Mouse (Mus musculus) liver, embryonic 12.5 days (tissue): ENCODE results near the gene Plekhg5. TPM values are rescaled to one million over a fixed set of nuclear protein-coding genes. Genes with fewer than 3 reads are reported as not detected.

Experiments used
- ATAC-seq: fragments of 200-750 bp; cut with Nextera tagmentation; 2 replicates; pipeline ENCODE4 v1.8.0; 2017; ENCODE audit warnings: moderate number of reproducible peaks, mild to moderate bottlenecking, moderate library complexity
- H3K27ac ChIP-seq: fragments of 300-500 bp; sonication (generic); 2 replicates; pipeline ENCODE4 v1.5.1; 2016; ENCODE audit warnings: mild to moderate bottlenecking
- H3K27me3 ChIP-seq: fragments of 300-500 bp; sonication (generic); replicated peaks from 2 replicates; pipeline ENCODE4 v1.6.1; 2016; ENCODE audit warnings: mild to moderate bottlenecking, moderate library complexity
- H3K36me3 ChIP-seq: fragments of 300-500 bp; sonication (generic); 2 replicates; pipeline ENCODE4 v1.6.1; 2016; ENCODE audit warnings: mild to moderate bottlenecking, moderate library complexity
- H3K4me1 ChIP-seq: fragments of 300-500 bp; sonication (generic); 2 replicates; pipeline ENCODE4 v1.6.1; 2016
- H3K4me2 ChIP-seq: fragments of 300-500 bp; sonication (generic); 2 replicates; pipeline ENCODE4 v1.6.1; 2016; ENCODE audit warnings: mild to moderate bottlenecking, moderate library complexity
- H3K4me3 ChIP-seq: fragments of 300-500 bp; sonication (generic); 2 replicates; pipeline ENCODE4 v1.5.1; 2016; ENCODE audit warnings: mild to moderate bottlenecking, moderate library complexity
- H3K9ac ChIP-seq: fragments of 300-500 bp; sonication (generic); 2 replicates; pipeline ENCODE4 v1.6.1; 2016; ENCODE audit warnings: mild to moderate bottlenecking, moderate library complexity
- H3K9me3 ChIP-seq: fragments of 300-500 bp; sonication (generic); replicated peaks from 2 replicates; pipeline ENCODE4 v1.6.1; 2016; ENCODE audit warnings: mild to moderate bottlenecking, moderate library complexity
- WGBS: fragments of 180-500 bp; shearing (Covaris S2); methylation state at CpG from one replicate; pipeline ENCODE4 v1.1.7; 2016; ENCODE audit not compliant: insufficient replicate concordance; 5-methylcytosine and 5-hydroxymethylcytosine counted together
- polyA plus RNA-seq: library from polyadenylated mRNA; unstranded; fragments of >200 nt; fragmentation: Nextera tagmentation; extraction: Ambion mirVana; gene quantifications from 2 replicates; pipeline ENCODE4 v1.2.1, GENCODE M21; 2016

Plekhg5 gene
- polyA plus RNA-seq, 1 experiment from 2014 or later = 7.7 TPM

DNA sequence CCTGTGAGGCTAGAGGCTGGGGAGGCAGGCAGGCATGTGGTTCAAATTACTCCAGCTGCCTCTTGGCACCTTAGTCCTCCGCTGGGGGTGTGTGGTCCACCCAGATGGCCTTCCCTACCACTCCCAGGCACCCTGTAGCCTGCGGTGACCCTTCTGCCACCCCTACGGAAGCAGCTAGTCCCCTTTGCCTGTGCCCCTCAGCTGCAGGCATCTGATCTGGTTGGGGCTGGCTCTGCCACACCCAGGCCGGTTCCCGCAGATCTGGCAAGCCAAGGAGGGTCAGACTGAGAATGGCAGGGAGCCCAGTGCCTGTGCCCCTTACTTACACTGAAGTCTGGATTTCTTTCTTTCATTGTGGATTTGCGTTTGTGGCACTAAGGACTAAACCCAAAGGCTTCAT is 1.4 kb downstream of the Plekhg5 start:
- Histone ChIP-seq H3K36me3 (no peaks in the 10 kb centered on the region), H3K4me2 (no peak overlapping the region), H3K9me3 (no peaks in the 10 kb centered on the region), H3K27me3 (peaks cover 20% of the 10 kb centered on the region), H3K9ac (no peak overlapping the region), H3K4me1 (peaks cover 40% of the 10 kb centered on the region), H3K27ac (no peak overlapping the region), H3K4me3 (no peak overlapping the region)
- no peak for ATAC-seq
- WGBS = 74% methylated on average over 6 of the region's 6 CpGs

DNA sequence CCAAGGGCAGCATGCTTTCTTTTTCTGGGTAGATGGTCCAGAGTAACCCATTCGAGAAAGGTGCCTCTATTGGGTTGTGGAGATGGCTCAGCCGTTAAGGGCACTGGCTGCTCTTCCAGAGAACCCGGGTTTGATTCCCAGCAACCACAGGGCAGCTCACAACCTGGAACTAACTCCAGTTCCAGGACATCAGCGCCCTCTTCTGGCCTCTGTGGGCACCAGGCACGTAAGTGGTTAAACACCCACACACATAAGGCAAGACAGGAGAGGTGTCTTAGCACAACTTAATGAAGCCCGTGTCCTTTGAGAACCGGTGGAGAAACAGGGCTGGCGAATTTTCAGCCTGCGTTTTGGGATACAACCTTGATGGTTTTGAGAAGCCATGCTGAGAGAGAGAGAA is 2.2 kb downstream of the Plekhg5 start:
- H3K9ac ChIP-seq = no peak overlapping the region
- H3K27ac ChIP-seq = no peak overlapping the region
- peaks cover 40% of the 10 kb centered on the region for H3K4me1 ChIP-seq
- peaks cover 20% of the 10 kb centered on the region for H3K27me3 ChIP-seq
- ATAC-seq = no peak
- H3K9me3 ChIP-seq = no peaks in the 10 kb centered on the region
- no peak overlapping the region for H3K4me2 ChIP-seq
- WGBS = 78% methylated on average over 9 of the region's 9 CpGs
- no peak overlapping the region for H3K4me3 ChIP-seq
- no peaks in the 10 kb centered on the region for H3K36me3 ChIP-seq

DNA sequence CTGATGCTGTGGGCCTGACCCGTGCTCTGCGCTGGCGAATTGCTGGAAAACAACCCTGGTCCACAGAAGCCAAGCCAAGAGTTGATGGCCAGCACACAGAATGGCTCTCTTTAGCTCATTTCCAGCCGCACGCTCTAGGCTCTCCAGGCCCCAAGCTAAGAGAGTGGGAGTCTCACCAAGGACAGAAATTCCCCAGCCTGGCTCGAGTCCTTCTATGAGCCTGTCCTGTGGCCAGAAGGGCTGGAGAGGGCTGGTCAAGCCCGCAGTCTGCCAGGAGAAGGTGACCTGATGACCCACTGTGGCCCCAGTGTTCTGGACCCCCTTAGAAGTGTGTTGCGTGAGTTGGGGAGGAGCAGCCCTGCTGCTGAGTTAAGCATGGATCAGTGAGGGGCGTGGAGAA is 4.9 kb downstream of the Plekhg5 start:
- Histone ChIP-seq H3K36me3 (no peaks in the 10 kb centered on the region), H3K27ac (no peak overlapping the region), H3K4me2 (no peak overlapping the region), H3K4me3 (no peak overlapping the region), H3K27me3 (peaks cover 19% of the 10 kb centered on the region), H3K9me3 (no peaks in the 10 kb centered on the region), H3K4me1 (peaks cover 28% of the 10 kb centered on the region), H3K9ac (no peak overlapping the region)
- ATAC-seq = no peak
- WGBS = 76% methylated on average over 9 of the region's 9 CpGs

DNA sequence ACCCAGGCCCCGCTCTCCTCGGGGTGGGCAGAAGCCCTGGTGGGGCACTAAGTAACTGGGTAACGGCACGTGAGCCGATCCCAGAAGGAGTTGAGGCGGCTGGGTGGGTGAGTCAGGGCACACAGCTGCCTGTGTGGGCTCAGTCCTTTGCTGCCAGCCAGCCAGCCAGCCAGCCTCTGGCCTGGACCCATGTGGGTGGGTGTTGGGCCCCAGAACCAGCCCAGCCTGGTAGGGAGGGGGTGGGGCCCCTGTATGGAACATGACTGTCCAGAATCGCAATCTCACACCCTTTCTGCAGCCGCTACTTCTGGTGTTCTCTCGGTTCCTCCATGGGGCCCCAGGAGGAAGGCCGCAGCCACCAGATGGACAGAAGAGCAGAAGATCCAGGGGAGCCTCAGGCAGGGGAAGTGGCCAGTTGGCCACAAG is 5.8 kb downstream of the Plekhg5 start:
- no peak overlapping the region for H3K4me3 ChIP-seq
- no peak overlapping the region for H3K4me2 ChIP-seq
- no peak overlapping the region for H3K27ac ChIP-seq
- ATAC-seq = no peak; the same call in 1 of the 2 replicates
- WGBS = 63% methylated on average over 10 of the region's 10 CpGs
- H3K36me3 ChIP-seq = no peaks in the 10 kb centered on the region
- peaks cover 23% of the 10 kb centered on the region for H3K4me1 ChIP-seq
- H3K27me3 ChIP-seq = 0 out of 2 replicates have a peak, but pooled peaks cover 11% of the 10 kb centered on the region
- H3K9ac ChIP-seq = no peak overlapping the region
- H3K9me3 ChIP-seq = no peaks in the 10 kb centered on the region

DNA sequence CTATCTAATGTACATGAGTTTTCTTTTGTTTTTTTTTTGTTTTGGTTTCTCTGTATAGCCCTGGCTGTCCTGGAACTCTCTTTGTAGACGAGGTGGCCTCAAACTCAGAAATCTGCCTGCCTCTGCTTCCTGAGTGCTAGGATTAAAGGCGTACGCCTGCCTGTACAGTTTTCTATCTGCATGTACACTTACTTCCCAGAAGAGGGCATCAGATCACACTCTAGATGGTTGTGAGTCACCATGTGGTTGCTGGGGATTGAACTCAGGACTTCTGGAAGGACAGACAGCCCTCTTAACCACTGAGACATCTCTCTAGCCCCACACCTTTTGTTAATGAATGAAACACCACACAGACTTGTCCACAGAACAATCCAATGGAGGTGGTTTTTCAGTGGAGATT is 7.0 kb downstream of the Plekhg5 start:
- ATAC-seq = no peak
- no peak overlapping the region for H3K9ac ChIP-seq
- peaks cover 19% of the 10 kb centered on the region; the same call in 1 of the 2 replicates for H3K27me3 ChIP-seq
- no peak overlapping the region for H3K27ac ChIP-seq
- H3K4me1 ChIP-seq = peaks cover 13% of the 10 kb centered on the region
- 69% methylated on average over 3 of the region's 3 CpGs for WGBS
- H3K9me3 ChIP-seq = no peaks in the 10 kb centered on the region
- H3K4me3 ChIP-seq = no peak overlapping the region
- no peak overlapping the region for H3K4me2 ChIP-seq
- H3K36me3 ChIP-seq = no peaks in the 10 kb centered on the region

DNA sequence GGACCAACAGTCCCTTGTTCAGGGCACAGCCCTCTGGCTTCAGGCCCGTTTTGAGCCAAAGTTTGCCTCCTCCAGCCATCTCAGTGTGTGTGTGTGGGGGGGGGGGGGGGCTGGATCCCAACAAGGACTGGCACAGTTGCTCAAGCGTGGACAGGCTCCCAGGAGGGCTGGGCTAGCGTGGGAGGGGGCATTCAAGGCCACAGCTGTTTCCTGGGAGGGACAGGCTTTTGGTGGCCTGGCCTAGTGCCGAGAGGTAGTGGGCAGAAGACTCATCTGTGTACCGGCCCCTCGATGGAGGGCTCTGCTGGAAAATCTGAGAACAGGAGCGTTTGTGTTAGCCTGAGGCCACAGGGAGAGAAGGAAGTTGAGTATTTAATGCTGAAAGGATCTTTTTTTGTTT is 7.6 kb downstream of the Plekhg5 start:
- no peak overlapping the region for H3K4me2 ChIP-seq
- H3K27me3 ChIP-seq = peaks cover 26% of the 10 kb centered on the region
- no peaks in the 10 kb centered on the region for H3K9me3 ChIP-seq
- ATAC-seq = no peak
- 65% methylated on average over 7 of the region's 7 CpGs for WGBS
- H3K4me3 ChIP-seq = no peak overlapping the region
- peaks cover 13% of the 10 kb centered on the region for H3K4me1 ChIP-seq
- no peak overlapping the region for H3K9ac ChIP-seq
- no peaks in the 10 kb centered on the region for H3K36me3 ChIP-seq
- H3K27ac ChIP-seq = no peak overlapping the region

DNA sequence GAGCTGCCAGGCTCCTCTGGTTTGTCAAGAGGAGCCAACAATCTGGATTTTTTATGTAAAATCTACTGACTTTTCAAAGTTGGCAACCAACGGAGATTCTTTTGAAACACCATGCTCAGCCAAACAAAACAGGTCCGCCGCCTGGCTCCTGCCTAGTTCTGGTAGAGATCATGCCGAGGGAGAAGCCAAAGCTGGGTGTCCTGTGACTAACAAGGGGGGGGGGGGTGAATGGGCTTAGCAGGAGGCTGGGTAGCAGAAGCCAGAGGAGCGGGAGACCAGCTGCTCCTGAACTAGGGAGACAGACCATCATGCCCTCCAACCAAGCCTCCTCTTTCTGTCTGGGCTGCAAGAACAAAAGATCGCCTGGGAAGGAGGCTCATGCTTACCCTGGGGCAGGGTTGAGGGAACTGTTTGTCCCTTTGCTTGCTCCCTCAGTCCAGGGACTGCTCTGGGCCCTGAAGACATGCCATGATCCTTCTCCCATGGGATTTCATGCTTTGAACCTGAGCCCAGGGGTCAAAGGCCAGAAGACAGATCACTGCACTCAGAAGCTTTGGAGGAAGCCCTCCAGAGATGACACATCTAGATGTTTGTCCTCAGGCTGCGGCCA is 11.4 kb downstream of the Plekhg5 start:
- 71% methylated on average over 7 of the region's 7 CpGs for WGBS
- no peak for ATAC-seq
- Histone ChIP-seq H3K9me3 (no peaks in the 10 kb centered on the region), H3K4me1 (peaks cover 25% of the 10 kb centered on the region), H3K4me2 (no peak overlapping the region), H3K27ac (no peak overlapping the region), H3K27me3 (peaks cover 25% of the 10 kb centered on the region), H3K4me3 (no peak overlapping the region), H3K36me3 (no peaks in the 10 kb centered on the region), H3K9ac (no peak overlapping the region)

DNA sequence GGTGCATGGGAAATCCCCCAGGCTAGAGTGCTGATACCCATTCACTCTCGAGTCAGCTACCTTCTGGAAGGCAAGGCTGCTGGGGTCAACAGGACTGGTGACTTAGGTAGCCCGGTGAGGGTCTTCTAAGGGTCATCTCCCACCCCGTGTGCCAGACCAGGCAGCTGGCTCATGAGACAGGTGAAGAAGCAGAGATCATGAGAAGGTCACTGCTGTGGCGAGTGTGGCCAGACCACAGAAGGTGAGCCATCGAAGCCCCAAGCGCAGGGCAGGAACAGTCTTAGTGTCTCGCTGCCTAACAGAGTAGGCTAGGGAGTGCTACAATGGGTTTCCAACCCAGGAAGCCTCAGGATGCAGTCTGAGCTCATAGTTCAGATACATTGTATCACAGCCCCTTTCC is 12.3 kb downstream of the Plekhg5 start:
- Histone ChIP-seq H3K36me3 (peaks cover 4% of the 10 kb centered on the region), H3K27me3 (peaks cover 25% of the 10 kb centered on the region), H3K4me1 (peaks cover 34% of the 10 kb centered on the region), H3K9ac (no peak overlapping the region), H3K4me2 (no peak overlapping the region), H3K4me3 (no peak overlapping the region), H3K9me3 (no peaks in the 10 kb centered on the region), H3K27ac (no peak overlapping the region)
- WGBS = 69% methylated on average over 7 of the region's 7 CpGs
- ATAC-seq = no peak

DNA sequence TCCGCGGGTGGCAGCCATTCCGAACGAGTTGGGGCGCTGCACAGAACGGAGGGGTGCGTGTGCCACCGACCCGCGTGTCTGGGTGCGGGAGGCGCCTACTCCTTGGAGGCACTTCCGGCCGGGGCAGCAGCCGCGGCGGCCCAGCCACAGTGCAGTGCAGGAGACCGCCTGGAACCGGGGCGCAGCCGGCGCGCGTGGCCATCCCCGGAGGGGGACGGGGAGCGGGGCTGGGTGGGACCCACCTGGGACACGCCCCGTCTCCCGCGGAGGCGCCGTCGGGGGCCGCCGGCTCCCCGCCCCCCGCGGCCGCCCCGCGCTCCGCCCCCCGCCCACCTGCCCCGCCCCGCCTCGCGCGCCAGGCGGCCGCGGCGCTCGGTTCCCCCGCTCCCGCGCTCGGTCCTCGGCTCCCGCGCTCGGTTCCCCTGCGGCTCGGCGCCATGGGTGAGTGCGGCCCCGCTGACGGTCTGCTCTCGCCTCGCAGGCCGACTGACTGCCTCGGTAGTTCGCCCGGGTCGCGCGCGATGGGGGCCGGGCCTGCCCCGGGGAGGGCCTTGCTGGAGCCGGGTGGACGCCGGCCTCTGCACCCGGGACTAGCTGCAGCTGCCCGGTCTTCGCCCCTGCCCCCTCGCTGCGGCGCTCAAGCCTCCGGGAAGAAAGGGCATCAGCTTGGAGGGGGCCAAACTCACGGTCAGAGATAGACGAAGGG is 14.4 kb downstream of the Plekhg5 start:
- H3K4me2 ChIP-seq = peak overlapping the region; percentile 96
- peak overlapping the region; percentile 87 for H3K9ac ChIP-seq
- peaks cover 25% of the 10 kb centered on the region for H3K27me3 ChIP-seq
- peak overlapping the region; percentile 78 for H3K4me3 ChIP-seq
- no peaks in the 10 kb centered on the region for H3K9me3 ChIP-seq
- H3K36me3 ChIP-seq = peaks cover 8% of the 10 kb centered on the region
- peaks cover 52% of the 10 kb centered on the region for H3K4me1 ChIP-seq
- peak overlapping the region; percentile 77 for H3K27ac ChIP-seq
- under 1% methylated on average over 58 of the region's 92 CpGs for WGBS
- ATAC-seq = peak; percentile 83

DNA sequence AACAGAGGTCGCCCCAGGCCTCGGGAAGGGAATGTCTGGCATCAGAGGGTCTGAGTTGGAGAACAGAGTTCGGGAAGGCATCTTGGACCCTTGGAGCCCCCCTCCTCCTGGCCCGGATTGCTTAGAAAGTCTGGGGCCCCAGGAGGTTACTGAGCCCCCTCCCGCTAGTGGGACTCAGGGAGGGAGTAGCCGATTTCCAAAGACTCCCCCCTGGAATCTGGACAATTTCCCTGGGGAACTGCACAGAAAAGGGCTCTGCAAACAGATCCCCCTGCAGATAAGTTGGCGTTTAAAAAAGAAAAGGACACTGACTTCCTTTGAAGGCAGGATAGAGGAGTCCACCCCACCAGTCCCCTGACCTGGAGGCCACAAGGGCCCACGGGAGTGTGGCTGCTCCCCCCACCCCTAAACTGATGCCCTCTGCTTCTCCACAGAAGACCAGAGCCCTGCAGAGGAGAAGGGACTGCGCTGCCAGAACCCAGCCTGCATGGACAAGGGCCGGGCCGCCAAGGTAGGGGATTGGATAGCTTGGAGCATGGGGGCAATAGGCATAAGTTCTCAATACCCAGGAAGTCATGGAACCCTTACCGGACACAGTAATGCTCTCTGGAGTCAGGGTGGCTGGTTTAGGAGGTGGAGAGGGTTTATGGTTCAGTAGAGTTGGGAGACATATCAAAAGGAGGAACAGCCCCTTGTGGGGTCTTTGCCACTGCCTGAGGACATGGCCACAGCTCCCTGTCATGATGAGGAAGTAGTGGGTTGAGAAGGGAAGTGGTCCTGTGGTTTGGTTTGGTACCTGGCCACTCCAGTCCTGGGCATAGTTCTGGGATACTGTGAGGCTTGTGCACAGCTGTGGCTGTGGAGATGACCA is 15.1 kb downstream of the Plekhg5 start:
- H3K27ac ChIP-seq = peak overlapping the region; percentile 77
- H3K4me1 ChIP-seq = peaks cover 60% of the 10 kb centered on the region
- H3K9me3 ChIP-seq = no peaks in the 10 kb centered on the region
- H3K27me3 ChIP-seq = peaks cover 25% of the 10 kb centered on the region
- peaks cover 8% of the 10 kb centered on the region for H3K36me3 ChIP-seq
- H3K9ac ChIP-seq = peak overlapping the region; percentile 87
- ATAC-seq = no peak; the same call in 1 of the 2 replicates
- peak overlapping the region; percentile 96 for H3K4me2 ChIP-seq
- peak overlapping the region; percentile 78 for H3K4me3 ChIP-seq
- WGBS = 7% methylated on average over 12 of the region's 12 CpGs

DNA sequence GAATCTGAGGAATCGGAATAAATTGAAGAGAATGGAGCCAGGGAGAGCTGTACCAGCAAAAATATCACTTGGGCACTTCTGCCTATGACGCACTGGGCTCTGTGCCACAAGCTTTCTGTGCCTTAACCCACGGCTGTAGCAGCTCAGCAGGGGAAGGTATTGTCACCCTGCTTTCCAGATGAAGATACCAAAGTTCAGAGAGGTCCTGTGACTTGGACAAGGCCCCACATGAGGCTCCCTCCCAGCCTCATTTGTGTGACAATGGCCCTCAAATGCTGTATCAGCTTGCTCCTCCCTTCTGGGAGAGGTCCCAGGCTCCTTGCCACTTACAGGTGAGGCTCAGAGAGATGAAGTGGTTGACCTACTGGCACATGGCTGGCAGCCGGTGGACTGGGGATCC is 15.8 kb downstream of the Plekhg5 start:
- Histone ChIP-seq H3K4me3 (peak overlapping the region; percentile 78), H3K36me3 (peaks cover 8% of the 10 kb centered on the region), H3K9me3 (no peaks in the 10 kb centered on the region), H3K9ac (peak overlapping the region; percentile 87), H3K27me3 (peaks cover 25% of the 10 kb centered on the region), H3K27ac (no peak overlapping the region), H3K4me1 (peaks cover 67% of the 10 kb centered on the region), H3K4me2 (peak overlapping the region; percentile 96)
- WGBS = 47% methylated on average over 4 of the region's 4 CpGs
- no peak for ATAC-seq
